9 mouse cellular contexts compared by ENCODE assay signal in the genomic region with DNA sequence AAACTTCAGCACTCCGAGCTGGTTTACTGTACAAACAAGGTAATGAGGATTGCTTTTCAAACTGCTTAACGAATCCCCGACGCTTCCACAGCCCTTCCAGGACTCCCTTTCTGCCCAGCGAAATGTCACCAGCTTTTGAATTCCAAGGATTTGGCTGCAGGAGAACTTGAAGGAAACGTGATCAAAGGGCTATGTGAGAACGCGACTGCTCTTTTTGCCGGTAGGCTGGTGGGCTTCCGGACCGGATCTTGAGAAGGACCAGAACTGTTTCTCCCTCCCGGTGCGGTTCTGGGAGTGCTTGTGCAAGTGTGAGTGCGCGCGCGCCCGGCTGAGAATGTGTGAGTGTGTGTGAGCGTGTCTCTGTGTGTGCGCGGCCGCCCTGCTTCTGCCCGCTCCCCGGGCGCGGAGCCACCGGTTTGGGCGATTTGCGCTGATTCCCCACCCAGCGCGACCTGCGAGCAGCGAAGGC. TPM values are rescaled to one million over a fixed set of nuclear protein-coding genes. Genes with fewer than 3 reads are reported as not detected.
A peak's percentile ranks its signal among the peaks of the same experiment; 100 is the strongest.
DNase-seq lines count a peak whose midpoint lies in the region; ATAC-seq and TF ChIP-seq lines count a peak whose summit lies in the region.
"Had no signal": no experiment of that assay in that cellular context is flagged by ENCODE, and none has a peak within 500 bp of the region (broad histone marks: within the 10 kb centered on the region; RNA-seq: fewer than 3 reads in every experiment).

No protein-coding gene starts in this region.

- peak overlapping the region; percentile 92 for H3K4me2 ChIP-seq in kidney, embryonic 16.5 days (replicated peaks; ENCODE audit: low read depth, low read length)
- H3K4me2 ChIP-seq in hindbrain, embryonic 13.5 days = peak overlapping the region; percentile 77
- peak overlapping the region; percentile 57 for H3K4me2 ChIP-seq in limb, embryonic 14.5 days (replicated peaks; ENCODE audit: low read depth, low read length, severe bottlenecking)

- WGBS in kidney, embryonic 16.5 days = under 1% methylated on average over 33 of the region's 33 CpGs
- WGBS in hindbrain, embryonic 13.5 days = under 1% methylated on average over 33 of the region's 33 CpGs
- under 1% methylated on average over 33 of the region's 33 CpGs for whole genome bisulfite sequencing in limb, embryonic 14.5 days

- DNase-seq in kidney, postnatal 14 days = no peak
- peak; percentile 48 for DNase-seq in embryo, embryonic 10.5 days (ENCODE audit: low spot score)
- no peak for DNase-seq in limb, embryonic 14.5 days (ENCODE audit: low spot score)
- DNase-seq in right cerebral cortex, postnatal 36 days (ENCODE audit: low spot score in 2 of 2) = peak; percentile 40 to 49
- DNase-seq in adrenal gland, adult (ENCODE audit: inconsistent age in 2 of 2, low spot score in 1 of 2) = no peak

- peaks cover 56% of the 10 kb centered on the region for H3K27me3 ChIP-seq in kidney, embryonic 16.5 days (ENCODE audit: insufficient read depth, low read length)
- H3K27me3 ChIP-seq in hindbrain, embryonic 13.5 days = peaks cover 30% of the 10 kb centered on the region
- H3K27me3 ChIP-seq in limb, embryonic 14.5 days (ENCODE audit: control insufficient read depth, insufficient read depth, low read length) = peaks cover 44% of the 10 kb centered on the region

- H3K4me3 ChIP-seq in kidney, embryonic 16.5 days (ENCODE audit: low read length) = peak overlapping the region; percentile 63
- peak overlapping the region; percentile 66 for H3K4me3 ChIP-seq in hindbrain, embryonic 13.5 days
- H3K4me3 ChIP-seq in limb, embryonic 14.5 days (replicated peaks; ENCODE audit: low read length) = peak overlapping the region; percentile 60
- H3K4me3 ChIP-seq: liver, embryonic 15.5 days had no signal

- peak overlapping the region; percentile 28; the same call in 1 of the 2 replicates for H3K9ac ChIP-seq in kidney, embryonic 16.5 days (replicated peaks; ENCODE audit: low read length)
- peak overlapping the region; percentile 84 for H3K9ac ChIP-seq in hindbrain, embryonic 13.5 days
- H3K9ac ChIP-seq in limb, embryonic 14.5 days (ENCODE audit: low read depth, low read length, severe bottlenecking) = peak overlapping the region; percentile 72
- H3K9ac ChIP-seq: liver, embryonic 15.5 days had no signal

- no peak for ATAC-seq in kidney, embryonic 16.5 days (ENCODE audit: low FRiP score, low TSS enrichment)
- no peak for ATAC-seq in hindbrain, embryonic 13.5 days (ENCODE audit: low FRiP score)
- ATAC-seq in limb, embryonic 14.5 days (ENCODE audit: low FRiP score, low read depth) = no peak
- no peak for ATAC-seq in megakaryocyte-erythroid progenitor cell, adult 5-6 weeks (replicated peaks; ENCODE audit: low FRiP score, low TSS enrichment, poor library complexity, severe bottlenecking)

- TF ChIP-seq POLR2A in limb, embryonic 14.5 days (IDR thresholded peaks at IDR 0.05; ENCODE audit: borderline replicate concordance, extremely low read depth, insufficient read depth, insufficient read length) = no peak

- peaks cover 13% of the 10 kb centered on the region; the same call in 1 of the 2 replicates for H3K4me1 ChIP-seq in kidney, embryonic 16.5 days (ENCODE audit: insufficient read depth, low read length)
- peaks cover 21% of the 10 kb centered on the region for H3K4me1 ChIP-seq in hindbrain, embryonic 13.5 days (replicated peaks)
- peaks cover 7% of the 10 kb centered on the region; the same call in 1 of the 2 replicates for H3K4me1 ChIP-seq in limb, embryonic 14.5 days (ENCODE audit: control insufficient read depth, insufficient read depth, low read length)
- H3K4me1 ChIP-seq: liver, embryonic 15.5 days had no signal

- H3K9me3 ChIP-seq in kidney, embryonic 16.5 days (ENCODE audit: low read length) = no peaks in the 10 kb centered on the region
- no peaks in the 10 kb centered on the region for H3K9me3 ChIP-seq in hindbrain, embryonic 13.5 days
- no peaks in the 10 kb centered on the region for H3K9me3 ChIP-seq in limb, embryonic 14.5 days (ENCODE audit: control insufficient read depth, low read length)
- H3K9me3 ChIP-seq: liver, embryonic 15.5 days had no signal

- no peaks in the 10 kb centered on the region for H3K36me3 ChIP-seq in kidney, embryonic 16.5 days (ENCODE audit: insufficient read depth, low read length)
- H3K36me3 ChIP-seq in hindbrain, embryonic 13.5 days = no peaks in the 10 kb centered on the region
- H3K36me3 ChIP-seq in limb, embryonic 14.5 days (ENCODE audit: control insufficient read depth, insufficient read depth, low read length) = no peaks in the 10 kb centered on the region
- H3K36me3 ChIP-seq: liver, embryonic 15.5 days had no signal

- H3K27ac ChIP-seq in kidney, embryonic 16.5 days (ENCODE audit: low read length) = no peak overlapping the region
- H3K27ac ChIP-seq in hindbrain, embryonic 13.5 days = peak overlapping the region; percentile 93
- no peak overlapping the region for H3K27ac ChIP-seq in limb, embryonic 14.5 days (replicated peaks; ENCODE audit: low read depth, low read length)
- H3K27ac ChIP-seq: liver, embryonic 15.5 days had no signal

RNA-seq across cellular contexts. Expression of a gene that starts 1.3 kb away (rescaled TPM):
- 1.7 and 2.2 TPM in 2 replicates for polyA plus RNA-seq in kidney, embryonic 16.5 days (2015; fragmentation: Nextera tagmentation; extraction: Ambion mirVana)
- 43.5 and 44.4 TPM in 2 replicates for polyA plus RNA-seq in hindbrain, embryonic 13.5 days (2015; fragmentation: Nextera tagmentation; extraction: Ambion mirVana)
- 2.7 and 3.8 TPM in 2 replicates for polyA plus RNA-seq in limb, embryonic 14.5 days (2012; rRNA removed)
- polyA plus RNA-seq in limb, embryonic 14.5 days (2014; fragmentation: Nextera tagmentation; extraction: Ambion mirVana) = 3.2 and 3.7 TPM in 2 replicates
- not detected in 2 replicates for total RNA-seq in megakaryocyte-erythroid progenitor cell, adult 5-6 weeks (2014; fragmentation: Nextera tagmentation)
- total RNA-seq in megakaryocyte-erythroid progenitor cell, adult 5-6 weeks (2017) = not detected in 2 replicates

Comparison
In these comparisons a context has a peak if more than half of its experiments do, and no peak if none do; other contexts are left out.
1. H3K9ac ChIP-seq: peak in every context shown above with its lines; median percentile 84 in hindbrain, embryonic 13.5 days; 72 in limb, embryonic 14.5 days; 28 in kidney, embryonic 16.5 days.
2. DNase-seq: peak in embryo, embryonic 10.5 days (single experiment) and right cerebral cortex, postnatal 36 days (2 of 2); none in kidney, postnatal 14 days (single experiment), limb, embryonic 14.5 days (single experiment) and adrenal gland, adult (0 of 2).
3. Peak in every context shown above with its lines, with median percentiles within 50 percentile points of each other: H3K4me2 ChIP-seq and H3K4me3 ChIP-seq.